Mouse (Mus musculus) right cerebral cortex, adult 2 months (tissue): ENCODE results near the gene Gpx7.

Experiments used
- DNase-seq, 2 experiments: peaks; one replicate each; pipeline ENCODE4 v3.0.0; 2021 to 2022; ENCODE audit warnings: low spot score in 2 of 2

Gpx7 gene

DNA sequence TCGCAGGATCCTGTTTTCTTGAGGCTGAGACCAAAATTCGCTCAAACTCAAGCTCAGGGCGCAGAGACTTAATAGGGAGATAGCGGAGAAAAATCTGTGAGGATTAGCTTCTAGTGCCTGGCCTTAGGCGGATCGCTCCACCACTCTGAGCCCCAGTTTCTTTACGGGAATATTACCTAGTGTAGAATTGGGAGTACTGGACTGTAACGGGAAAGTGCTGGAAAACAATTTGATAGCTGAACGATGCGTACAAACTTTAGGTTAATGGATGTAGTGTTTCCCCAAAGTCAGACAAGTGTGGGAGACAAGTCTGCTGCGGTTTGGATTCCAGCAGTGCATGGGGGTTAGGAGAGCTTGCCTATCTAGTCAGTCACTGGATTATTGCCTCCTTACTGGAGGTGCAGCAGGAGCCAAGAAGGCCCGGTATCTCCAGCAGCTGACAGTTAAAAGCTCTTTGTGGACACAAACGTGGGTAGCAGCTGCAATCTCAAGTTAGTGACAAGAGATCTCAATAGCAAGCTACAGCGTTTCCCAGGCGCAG is at the start of gene Gpx7:
TSS of gene Gpx7 (minus strand) at position 101 of the 541 bp plus-strand sequence.
- peak in 1 of 2 experiments; percentile 13 for DNase-seq

DNA sequence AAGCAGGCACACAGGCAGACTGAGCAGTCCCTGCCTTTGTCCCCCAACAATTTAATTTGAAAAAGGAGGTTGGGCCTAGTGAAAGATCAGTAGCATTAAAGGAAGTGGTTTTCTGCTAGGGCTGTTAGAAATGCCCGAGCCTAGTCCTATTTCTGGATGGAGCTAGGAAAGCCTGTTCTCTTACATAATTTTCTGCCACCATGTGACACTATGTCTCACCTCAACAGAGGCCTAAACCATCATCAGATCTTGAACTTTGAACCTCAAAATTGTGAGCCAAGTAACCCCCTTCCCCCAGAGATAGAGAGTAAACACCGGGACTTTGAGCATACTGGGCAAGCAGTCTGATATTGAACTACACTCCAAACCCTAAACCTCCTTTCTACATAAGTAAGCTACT is 49.3 kb upstream of the Gpx7 start:
- no peak for DNase-seq

DNA sequence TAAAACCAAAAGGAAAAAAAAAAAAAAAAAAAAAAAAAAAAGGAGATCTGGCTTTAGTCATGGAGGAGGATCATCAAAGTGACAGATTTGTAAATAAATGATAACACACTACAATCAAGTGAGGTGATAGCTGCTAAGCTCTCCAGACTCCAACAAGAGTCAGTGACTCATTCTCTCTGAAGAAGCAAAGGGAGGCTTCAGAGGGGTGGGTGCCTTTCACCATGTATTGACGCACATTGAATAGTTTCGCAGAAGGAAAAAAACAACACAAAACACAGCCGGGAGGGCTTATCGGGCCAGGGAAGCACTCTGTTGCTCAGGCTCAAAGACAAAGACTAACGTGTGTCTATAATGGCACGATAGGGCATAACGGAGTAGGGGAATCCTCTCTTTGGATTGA is 41.3 kb upstream of the Gpx7 start:
- DNase-seq, result no peak

DNA sequence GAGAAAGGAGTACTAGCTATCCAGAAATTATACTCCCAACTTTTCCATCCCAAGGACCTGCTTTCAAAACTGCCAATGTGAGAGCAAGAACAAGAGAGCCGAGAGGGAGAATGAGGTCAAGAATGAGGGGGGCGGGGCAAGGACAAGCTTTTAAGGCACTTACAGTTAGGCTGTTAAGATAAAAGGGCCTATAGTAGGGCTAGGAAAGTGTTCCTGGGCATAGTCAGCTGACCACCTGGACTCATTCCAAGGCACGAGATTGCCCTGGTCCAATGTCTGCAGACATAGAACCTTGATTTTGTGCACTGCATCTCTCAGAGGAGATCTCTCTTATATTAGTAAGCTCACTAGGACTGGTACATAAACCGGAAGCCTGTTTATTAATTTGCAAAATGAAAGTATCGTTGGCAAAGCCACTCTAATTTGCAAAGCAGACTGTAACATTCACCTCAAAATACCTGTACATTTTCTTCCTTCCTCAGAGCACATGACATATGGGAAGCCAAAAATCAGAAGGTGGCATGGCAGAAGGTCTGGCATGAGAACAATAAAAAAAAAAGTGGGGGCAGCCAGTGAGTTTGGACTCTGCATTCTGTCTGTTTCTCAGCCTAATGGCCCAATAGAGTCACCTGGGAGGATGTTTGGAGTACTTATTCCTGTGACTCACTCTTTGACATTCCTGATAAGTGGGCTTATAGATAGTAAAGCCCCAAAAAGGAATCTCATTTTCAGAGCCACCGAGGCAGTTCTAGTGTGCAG is 31.5 kb upstream of the Gpx7 start:
- DNase-seq, result no peak

- no peak for DNase-seq
These were observed 29.5 kb upstream of the Gpx7 start for GRCm38 (mm10) chr4:108436225-108436624.

- DNase-seq, result no peak
These were observed 28.9 kb upstream of the Gpx7 start for GRCm38 (mm10) chr4:108435646-108436045.

GRCm38 (mm10) chr4:108434781-108435180 is 28.0 kb upstream of the Gpx7 start:
- no peak for DNase-seq

- no peak for DNase-seq
These were observed 27.5 kb upstream of the Gpx7 start for GRCm38 (mm10) chr4:108434221-108434620.

DNA sequence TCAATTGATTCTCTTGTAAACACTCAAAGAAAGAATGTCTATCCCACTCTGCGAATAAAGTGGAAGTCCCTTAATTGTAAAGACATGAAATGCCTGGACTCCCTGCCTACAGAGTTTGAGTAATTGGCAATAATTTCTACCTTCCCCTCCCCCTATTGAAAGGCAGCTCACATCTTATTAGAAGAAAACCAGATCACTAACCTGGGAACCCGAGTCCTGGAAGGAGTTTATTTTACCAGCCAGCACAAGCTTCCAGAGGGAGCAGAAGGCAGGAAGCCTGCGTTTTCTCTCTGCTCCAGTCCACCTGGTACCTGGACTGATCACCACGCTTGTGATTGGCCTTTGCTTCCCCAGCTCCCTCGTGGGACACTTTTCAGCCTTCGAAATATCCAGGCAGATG is 26.6 kb upstream of the Gpx7 start:
- DNase-seq, result no peak

DNA sequence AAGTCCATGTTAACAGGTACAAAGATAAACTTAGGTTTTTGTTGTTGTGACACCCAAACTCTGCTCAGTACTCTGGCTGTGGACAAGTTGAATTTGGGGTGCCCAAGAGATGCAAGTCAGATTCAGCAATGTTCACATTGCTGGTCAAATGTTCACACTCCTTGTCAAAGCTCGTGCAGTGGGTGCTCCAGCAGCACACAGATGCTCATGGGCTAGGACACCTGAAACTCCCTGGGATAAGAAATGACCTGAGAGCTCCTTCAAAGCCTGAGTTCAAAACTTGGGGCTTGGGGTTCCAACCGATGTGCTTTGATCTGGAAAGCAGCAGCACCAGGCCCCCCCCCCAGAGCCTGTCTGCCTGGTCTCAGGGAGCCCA is 24.8 kb upstream of the Gpx7 start:
- no peak for DNase-seq

- no peak for DNase-seq
These were observed 24.1 kb upstream of the Gpx7 start for GRCm38 (mm10) chr4:108430656-108431560.

GRCm38 (mm10) chr4:108428341-108428721 is 21.6 kb upstream of the Gpx7 start:
- DNase-seq, result no peak

- DNase-seq, result no peak
These were observed 21.1 kb upstream of the Gpx7 start for GRCm38 (mm10) chr4:108427719-108428340.

DNA sequence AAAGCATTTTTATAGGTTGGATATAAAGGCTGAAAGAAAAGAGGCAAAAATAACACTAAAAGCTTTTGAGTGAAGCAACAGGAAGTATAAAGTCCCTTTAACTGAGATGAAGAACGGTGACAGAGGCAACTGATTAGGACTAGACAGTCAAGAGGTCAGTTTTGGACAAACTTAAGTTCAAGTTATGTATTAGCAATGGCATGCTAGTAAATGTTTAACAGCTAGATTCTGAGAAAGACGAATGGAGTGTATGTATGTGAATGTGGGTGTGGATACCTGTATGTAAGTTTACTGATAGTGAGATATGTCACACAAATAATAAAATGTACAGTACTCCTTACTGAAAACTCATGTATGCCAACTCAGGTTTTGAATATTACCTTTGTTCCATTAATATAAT is 17.8 kb upstream of the Gpx7 start:
- DNase-seq, result no peak

- no peak for DNase-seq
These were observed 860 bp upstream of the Gpx7 start for GRCm38 (mm10) chr4:108407621-108408020.

- DNase-seq, result peak; percentile 55 to 73
These were observed 462 bp downstream of the Gpx7 start for GRCm38 (mm10) chr4:108406138-108406860.

DNA sequence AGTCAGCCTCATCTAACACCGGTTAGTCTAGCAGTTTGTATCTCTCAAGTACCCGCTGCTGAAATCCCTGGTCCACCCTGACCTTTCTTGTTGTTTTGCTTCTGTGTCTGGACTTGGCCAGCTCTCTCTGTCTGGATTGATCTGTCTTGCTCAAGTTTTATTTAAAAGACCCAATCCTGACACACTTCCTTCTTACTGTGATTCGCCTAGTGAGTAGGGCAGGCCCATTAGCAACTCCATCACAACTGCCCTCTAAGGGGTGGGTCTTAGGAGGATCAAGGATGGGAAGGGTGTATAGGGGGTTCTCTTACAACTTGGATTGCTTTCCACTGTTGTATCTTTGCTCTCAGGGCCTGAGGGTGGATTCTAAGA is 1.0 kb downstream of the Gpx7 start:
- DNase-seq, result no peak

DNA sequence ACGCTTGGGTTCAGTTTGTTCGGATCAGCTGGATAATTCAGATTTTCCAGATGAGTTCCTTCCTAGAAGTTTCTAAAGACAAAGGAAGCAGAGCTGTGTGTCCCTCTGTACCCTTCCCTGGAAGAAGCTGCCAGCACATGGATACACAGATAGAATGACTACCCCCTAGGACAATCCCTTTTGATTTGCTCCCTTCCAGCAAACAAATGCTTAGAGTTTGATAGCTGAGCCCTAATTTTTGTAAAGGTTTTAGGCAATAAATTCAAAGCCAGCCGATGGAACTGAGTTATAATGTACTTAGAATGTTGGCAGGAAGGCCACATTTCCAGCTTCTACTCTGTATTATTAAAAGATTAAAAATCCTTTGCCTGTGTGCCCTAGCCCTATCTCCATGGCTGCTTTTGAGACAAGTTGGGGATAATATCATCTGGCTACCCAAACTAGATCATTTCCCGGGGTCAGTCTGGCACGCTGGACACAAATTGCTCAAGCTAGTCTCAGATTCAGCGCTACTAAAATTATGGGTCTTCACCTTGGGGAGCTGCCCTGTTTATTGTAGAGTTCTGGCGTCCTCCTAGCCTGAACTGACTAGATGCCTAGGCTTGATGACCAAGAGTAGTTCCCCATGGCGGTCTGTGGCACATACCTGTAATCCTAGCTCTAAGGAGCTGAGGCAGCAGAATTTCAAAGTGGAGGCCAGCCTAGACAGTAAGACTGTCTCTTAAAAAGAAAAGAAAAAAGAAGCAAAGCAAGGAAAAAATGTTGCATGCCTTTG is 2.7 kb downstream of the Gpx7 start:
- DNase-seq, result no peak

DNA sequence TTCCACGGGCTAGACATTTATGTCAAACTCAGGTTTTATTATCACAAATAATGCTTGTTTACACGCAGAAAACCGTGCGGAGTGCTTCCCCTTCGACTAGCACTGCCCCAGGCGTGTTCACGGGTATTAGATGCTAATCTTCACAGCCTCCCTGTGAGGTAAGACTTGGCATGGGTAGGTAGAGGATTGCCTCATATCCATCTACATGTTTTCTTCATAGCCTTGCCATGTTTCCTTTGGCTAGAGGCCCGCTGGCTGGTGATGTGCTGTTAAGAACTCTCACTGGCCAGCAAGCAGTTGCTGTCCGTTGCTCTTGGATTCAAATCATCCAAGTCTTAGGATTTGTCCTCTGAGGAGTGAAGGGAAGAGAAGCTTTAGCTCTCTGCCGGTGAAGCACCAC is 6.4 kb downstream of the Gpx7 start:
- DNase-seq, result no peak

- DNase-seq, result no peak
These were observed 12.5 kb downstream of the Gpx7 start for GRCm38 (mm10) chr4:108394236-108394635.

DNA sequence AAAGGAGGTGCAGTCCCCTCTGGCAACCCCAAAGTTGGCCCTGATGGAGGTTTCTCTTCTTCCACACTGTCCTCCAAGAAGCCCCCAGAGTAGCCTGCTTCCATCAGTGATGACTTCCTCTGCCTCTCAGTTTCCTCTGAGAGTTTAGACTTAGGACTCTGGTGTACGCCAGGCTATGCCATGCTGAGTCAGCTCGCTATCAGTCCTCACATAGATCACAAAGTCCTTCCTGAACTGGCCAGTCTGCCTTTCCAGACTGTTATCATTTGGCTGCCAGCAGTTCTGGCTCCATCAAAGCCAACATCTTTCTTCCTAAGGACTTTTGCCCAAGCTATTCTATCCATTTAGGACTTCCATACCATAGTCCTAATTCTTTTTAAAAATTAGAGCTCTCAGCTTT is 14.2 kb downstream of the Gpx7 start:
- no peak for DNase-seq
